Mouse (Mus musculus) neural tube, embryonic 10.5 days (tissue): ENCODE results near the gene Gmpr2.

ENCODE experiments used
- DNase-seq: peaks from one replicate; pipeline ENCODE4 v3.0.0-alpha.2; 2017; ENCODE audit warnings: low spot score; ENCODE audit errors: extremely low spot score

Gene Gmpr2

DNA sequence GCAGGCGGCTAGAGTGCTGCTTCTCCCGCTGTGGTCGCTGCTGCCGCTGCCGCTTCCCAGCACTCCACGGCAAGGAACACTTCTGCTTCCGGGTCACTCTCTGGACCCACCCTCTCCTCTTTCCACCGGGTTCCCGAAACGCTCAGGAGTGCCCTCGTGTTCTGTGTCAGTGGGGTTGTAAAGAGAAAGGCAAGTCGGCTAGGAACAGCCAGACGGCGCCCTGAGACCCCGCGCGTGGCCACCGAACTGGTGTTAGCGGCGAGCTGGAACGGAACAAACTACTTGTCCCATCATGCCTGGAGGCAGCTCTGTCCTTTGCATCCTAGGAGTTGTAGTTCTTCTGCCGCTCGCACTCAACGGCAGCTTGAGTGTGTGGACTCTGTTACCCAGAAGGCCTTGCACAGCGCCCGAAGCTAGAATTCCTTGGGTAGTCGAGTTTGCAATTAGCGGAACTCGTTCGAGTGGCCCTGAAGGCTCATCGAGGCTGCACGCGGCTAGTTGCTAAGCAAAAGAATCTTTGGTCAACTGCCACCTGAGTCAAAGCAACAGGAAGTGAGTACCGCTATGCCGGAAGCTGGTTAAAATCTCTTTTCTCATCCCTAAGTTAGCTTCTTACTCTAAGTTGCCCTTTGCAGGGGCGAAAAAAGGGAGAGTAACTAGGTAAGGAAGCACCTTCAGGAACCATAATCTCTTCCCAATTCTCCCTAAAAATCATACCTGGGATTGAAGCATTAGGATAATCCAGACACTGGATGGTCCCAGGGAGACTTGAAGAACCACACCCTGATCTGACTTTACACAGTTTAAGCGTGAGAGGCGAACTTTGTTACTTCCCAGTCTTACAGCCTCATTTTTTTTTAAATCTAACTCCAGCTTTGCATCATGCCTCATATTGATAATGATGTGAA is at the start of gene Gmpr2, which contains the start of gene Nedd8:
Gene Gmpr2, plus strand, starts transcription at position 109 of the 908 bp plus-strand sequence.
Gene Nedd8, minus strand, starts transcription at position 292 of the 908 bp plus-strand sequence.
- peak; percentile 90 for DNase-seq

DNA sequence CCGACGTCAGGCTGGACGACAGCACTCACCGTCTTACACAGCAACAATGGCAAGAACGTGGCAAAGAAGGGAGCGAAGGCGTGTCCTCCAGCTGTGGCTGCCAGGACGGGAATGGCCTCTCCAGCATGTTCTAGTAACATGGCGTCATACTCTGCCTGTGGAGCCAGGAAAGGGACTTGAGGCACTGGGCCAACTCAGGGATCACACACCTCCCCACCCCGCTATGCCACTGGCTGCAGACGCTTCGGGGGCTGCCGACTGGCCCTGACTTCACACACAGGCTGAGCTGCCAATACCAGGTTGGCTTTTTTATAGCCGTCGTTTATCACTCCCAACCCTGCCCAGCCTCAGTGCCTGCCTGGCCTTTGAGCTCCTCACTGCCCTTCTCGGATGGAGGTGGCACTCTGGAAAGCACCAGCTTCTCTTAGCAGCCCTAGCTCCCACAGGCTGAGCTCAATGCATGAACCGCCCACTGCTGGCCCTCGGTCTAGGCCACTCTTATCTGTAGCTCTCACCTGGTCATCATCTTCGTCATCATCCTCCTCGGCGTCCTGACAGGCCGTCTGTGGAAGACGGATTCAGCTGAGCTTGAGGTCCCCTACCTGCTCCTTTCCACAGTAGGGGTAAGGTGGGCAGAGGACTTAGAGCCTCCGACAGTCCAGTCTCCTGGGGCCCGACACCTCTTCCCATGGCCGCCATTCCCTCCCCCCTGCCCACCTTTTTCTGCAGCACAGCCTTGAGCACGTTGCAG is 43.5 kb upstream of the Gmpr2 start:
- no peak for DNase-seq

DNA sequence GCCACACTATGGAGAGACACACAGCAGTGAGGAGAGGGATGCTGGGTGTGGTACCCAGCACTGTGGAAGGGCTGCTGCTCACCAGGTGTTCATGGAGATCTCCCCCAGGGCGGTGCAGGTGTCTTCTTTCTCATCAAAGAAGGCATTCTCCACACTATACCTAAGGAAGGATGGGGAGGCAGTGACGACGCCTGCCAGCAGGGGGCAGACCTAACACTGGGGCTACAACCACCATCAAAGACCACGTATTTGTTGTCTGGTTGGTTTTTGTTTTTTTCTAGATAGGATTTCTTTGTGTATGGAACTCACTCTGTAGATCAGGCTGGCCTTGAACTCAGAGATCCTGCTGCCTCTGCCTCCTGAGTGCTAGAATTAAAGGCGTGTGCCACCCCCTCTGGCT is 42.4 kb upstream of the Gmpr2 start:
- peak; percentile 24 for DNase-seq

DNA sequence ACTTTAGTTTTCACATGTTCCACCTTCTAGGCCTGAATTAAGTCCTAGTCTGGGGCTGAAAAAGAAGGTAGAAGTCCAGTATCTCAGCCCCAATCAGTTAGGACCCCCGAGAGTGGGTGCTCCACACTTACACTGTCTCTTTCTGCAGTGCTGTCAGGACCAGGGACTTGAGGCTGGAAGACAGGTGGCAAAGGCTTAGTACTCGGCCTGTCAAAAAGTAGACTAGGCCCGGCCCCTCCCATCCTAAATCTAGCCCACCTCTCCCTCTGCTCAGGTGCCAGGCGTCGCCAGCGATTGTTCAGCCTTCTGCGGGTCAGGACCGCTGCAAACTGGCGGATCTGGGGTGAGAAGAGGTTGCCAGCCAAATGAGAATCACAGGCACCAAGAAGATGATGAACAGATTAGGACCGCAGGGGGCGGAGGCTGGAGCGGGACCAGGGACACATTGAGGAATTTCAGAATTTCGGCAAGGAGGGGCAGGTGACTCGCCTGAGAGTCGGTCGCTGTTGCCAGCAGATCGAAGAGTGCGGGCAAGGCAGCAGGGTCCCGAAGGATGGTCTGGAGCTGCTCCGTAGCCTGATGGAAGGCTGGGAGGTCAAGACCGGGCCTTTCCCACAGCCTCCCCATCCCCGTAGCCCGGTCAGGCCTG is 36.7 kb upstream of the Gmpr2 start:
- no peak for DNase-seq

DNA sequence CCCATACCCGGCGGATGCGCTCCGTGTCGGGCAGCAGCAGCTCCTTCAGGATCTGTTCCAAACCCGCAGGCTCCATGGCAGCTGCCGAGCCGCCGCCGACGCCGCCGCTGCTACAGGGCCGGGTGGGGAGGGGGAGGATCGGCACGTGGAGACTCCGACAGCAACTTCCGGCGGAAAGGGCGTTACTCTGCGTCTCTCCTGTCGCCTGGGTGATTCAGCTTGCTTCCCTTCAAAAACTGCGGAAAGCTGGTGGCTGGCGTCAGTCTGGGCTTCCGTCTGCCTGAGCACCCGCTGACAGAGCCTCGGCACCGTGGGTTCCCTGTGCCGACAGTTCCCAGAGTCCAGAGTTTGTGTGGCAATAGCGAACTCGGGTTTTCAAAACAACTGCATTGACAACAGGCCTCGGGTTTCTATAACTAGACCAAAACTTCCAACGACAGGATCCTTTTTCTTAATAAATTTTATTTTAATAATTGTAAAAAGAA is 36.2 kb upstream of the Gmpr2 start, which contains the start of gene Ipo4:
Gene Ipo4, minus strand, starts transcription at position 435 of the 485 bp plus-strand sequence.
- peak; percentile 92 for DNase-seq

DNA sequence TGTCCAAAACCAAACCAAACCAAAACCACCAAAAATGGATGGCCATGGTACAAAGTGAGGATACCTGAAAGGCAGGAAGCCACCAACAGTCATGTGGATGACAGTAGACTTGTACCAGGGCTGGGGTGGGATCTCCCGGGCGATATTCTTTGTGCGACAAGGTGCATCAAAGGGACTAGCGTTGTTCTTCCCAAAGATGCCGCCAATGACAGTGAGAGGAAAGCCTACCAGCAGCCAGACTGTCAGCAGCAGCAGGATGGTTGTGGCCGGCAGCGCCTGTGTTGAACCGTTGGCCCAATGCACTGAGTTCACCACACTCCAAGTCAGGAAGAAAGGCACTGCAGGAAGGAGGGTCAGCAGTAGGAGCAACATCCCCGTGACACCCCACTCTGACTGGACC is 33.9 kb upstream of the Gmpr2 start, which contains the start of gene Gm49378:
Gene Gm49378, minus strand, starts transcription at position 101 of the 400 bp plus-strand sequence.
- no peak for DNase-seq

DNA sequence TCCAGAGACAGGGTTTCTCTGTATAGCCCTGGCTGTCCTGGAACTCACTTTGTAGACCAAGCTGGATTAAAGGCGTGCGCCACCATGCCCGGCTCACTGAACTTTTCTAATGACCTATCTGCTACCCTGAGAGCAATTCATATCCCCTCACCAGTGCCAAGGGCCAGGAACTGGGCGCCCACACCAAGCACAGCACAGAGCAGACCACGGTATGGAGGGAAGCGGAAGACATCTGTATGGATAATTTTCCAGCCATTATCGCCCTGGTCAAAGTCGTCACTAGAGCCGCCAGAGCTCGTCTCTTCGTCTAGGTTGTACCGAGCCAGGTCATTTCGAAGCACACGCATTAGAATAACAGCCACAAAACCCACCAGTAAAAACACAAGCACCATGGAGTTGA is 30.9 kb upstream of the Gmpr2 start:
- DNase-seq, result no peak

DNA sequence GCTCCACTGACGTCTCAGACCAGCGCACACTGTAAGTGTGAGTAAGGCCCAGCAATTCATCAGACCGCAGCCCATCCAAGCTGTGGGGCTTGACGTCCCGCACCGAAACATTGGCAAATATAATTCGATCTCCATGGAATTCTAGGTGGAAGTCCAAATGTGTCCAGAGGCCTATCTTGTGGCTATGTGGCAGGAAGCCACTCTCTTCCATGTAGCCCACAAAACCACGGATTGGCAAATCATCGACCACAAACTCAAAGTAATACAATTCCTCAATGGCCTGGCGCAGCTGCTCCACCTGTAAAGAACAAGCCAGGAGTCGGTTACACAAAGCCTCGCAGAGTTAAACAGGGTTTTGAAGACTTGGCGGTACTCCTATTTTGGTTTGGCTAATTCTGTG is 30.4 kb upstream of the Gmpr2 start:
- no peak for DNase-seq

DNA sequence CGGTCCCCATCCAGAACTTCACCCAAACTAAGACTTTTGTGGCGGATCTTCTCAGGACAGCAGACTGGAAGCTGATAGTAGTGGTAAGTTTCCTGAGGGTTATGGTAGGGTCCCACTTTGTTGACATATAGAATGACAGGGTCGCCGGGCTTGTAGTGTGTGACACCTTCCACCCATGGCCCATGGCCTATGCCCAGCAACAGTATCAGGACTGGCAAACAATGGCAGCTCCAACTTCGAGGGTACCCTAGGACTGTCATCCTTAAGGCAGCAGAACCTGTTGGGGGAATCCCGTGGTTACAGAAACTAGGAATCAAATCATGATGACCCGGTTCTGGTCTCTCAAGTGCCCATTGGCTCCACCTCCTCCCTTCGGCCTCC is 29.1 kb upstream of the Gmpr2 start:
- DNase-seq, result no peak

DNA sequence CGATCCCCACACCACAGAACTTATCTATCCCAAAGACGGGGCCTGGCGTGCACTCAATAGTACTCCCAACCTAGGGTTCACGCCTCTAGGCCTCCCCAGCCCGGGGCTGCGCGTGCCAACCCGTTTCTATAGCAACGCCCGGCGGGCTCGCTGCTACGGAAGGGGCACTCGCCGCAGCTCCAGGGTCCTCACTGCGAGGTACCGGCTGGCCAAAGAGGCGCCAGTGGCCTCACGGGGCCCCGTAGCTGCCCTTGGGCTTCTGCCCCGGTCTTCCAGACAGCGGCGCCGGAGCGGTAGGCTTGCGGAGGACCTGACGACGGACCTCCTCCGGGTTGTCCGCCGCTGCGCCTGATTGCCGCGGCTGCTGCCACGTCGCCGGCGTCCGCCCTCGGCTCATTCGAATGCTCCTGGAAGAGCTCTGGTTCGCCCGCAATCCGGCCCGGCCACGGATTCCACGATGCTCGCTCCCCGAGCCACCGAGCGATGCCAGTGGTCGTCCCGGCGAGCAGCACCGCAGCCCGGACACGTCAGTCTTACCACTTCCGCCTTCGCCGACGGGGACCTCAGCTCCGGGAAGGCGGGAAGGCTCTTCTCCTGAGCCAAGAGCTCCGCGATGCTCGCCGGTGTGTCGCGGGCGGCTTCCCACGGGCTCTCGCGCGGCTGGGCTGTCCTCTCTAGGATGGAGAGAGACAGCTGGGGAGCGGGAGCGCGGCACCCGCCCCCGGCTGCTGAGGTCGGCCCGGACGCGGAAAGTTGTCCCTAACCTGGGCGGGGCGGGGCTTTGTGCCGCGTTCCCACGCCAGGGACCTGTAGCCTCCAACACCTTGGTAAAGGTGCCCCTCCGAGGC is 28.5 kb upstream of the Gmpr2 start, which contains the start of gene Tm9sf1:
Gene Tm9sf1, minus strand, starts transcription at position 747 of the 848 bp plus-strand sequence.
- peak; percentile 88 for DNase-seq

DNA sequence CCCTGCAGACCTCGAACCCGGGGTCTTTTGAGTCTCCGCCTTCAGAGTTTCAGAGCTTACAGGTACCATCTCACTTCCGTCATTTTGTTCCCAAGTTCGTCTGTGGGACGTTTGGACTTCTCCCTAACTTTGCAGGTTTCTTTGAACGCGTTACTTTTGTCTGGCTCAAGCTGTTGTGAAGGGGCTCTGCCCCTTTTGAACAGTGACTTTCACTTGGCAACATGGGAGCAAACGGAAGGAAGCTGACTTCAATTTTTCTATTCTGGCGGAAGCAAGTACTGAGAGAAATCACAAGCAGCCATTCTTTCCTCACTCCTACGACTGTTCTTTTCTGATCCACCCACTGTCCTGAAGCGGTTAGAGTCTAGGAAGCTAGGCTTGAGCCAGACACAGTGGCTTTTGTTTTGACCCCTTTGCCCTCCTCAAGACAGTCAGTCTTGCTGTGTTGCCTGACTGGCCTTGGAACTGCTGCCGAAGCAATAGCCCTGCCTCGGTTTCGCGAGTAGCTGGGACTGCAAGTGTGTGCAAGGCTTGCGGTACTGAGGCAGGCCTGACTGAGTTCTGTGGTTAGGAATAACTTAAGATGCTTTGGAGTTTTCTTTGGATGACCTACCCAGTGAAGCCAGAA is 27.4 kb upstream of the Gmpr2 start:
- DNase-seq, result peak; percentile 22

DNA sequence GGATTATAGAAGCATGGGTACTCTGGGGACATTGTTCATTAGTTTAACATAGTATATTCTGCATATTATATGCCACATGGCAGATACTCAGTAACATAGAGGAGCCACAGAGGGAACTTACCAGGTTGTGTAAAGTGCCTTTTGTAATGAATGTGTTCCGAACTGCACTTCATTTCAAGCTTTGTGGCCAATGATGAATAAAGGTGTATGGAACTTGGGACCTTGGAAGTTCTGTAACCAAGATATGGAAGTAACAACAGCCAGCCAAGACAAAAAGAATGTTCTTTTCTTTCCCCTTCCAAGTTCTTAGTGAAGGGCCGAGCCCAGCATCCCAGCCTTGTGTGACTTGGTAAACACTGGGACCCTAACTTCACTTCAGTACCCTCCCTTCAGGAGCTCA is 21.9 kb upstream of the Gmpr2 start, which contains the start of gene Tssk4:
Gene Tssk4, plus strand, starts transcription at position 301 of the 400 bp plus-strand sequence.
- no peak for DNase-seq

DNA sequence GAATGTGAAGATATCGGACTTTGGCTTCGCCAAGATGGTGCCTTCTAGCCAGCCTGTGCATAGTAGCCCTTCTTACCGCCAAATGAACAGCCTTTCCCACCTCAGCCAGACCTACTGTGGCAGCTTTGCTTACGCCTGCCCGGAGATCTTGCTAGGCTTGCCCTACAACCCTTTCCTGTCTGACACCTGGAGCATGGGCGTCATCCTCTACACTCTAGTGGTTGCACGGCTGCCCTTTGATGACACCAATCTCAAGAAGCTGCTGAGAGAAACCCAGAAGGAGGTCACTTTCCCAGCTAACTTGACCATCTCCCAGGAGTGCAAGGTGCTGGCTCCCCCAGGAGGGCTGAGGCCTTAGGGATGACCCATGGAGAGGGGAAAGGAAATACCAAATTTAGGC is 20.2 kb upstream of the Gmpr2 start:
- DNase-seq, result no peak

DNA sequence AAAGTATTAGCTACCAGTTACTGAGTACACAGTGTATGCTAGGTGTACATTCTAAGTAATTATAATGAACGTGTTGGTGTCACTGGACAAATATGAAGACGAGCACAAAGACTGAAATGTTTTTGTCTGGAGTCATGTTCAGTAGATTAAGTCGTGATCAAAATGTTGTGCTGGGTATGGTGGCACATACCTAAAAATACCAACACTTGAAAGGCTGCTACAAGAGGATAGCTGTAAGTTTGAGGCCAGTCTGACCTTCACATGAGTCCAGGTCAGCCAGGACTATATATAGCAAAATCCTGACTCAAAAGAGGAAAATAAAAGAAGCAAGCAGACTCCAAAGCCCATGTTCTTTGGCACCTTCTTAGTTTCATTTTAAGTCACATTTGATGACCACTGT is 14.8 kb upstream of the Gmpr2 start:
- no peak for DNase-seq

DNA sequence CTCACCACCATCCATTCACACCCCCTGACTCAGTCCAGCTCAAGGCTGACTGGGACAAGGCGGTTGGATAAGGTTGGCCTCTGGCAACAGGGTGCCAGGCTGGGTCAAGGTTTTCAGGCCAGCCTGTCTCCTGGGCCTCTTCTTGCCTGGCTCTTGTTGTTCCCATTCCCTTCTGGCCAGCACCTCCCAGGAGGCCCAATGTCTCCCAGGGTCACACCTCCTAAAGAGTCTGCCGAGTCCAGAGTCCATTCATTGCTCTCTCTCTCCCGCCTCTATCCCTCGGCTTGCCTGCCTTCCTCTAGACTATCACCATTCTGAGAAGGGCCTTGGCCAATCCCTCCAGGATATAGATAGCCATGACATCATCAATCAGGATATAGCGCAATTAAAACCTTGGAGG is 13.7 kb upstream of the Gmpr2 start:
- no peak for DNase-seq

DNA sequence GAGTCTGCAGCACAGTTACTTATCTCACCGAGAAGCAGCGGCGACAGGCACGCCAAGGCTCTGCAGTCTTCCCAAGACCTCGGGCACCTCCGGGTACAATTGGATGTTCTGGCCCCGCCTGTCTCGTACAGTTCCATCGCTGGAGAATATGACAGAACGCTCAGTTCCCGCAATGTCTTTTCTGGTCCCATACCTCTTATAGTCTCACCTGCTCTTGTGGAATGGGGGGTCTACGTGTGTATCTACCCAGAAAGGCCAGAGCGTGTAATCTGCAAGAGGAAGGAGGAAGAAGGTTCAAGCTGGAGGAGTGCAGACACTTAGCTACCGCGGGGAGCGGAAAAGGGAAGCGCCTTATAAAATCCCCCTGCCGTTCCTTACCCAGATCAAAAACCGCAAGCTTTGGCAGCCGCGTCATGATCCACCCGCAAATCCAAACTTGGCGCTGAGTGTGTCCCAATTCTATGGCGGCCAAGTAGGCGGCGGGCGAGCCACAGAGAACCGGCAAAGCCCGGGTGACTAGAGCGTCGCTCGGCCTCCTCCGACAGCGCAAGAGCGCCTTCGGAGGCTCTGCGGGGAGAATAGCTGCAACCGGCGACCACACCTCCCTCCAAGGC is 11.7 kb upstream of the Gmpr2 start, which contains the start of gene Mdp1:
Gene Mdp1, minus strand, starts transcription at position 549 of the 614 bp plus-strand sequence.
- DNase-seq, result peak; percentile 77

DNA sequence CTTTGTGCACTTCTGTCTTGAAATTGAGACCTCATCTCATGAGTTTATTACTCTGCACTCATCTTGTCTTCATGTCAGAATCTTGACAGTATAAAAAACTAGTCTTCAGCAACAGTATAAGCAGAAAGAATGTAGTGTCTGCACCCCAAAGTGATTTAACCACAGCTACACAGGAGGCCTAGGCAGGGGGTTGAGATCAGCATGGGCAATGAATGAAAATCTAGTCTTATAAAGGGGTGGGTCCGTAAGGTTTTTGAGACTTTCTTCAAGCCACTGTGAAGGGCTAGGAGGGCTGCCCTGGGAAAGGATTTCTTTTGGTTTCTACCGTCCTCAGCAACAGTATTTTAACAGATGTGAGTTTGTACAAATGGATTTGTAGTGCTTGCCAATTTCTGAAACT is 11.1 kb upstream of the Gmpr2 start:
- no peak for DNase-seq

DNA sequence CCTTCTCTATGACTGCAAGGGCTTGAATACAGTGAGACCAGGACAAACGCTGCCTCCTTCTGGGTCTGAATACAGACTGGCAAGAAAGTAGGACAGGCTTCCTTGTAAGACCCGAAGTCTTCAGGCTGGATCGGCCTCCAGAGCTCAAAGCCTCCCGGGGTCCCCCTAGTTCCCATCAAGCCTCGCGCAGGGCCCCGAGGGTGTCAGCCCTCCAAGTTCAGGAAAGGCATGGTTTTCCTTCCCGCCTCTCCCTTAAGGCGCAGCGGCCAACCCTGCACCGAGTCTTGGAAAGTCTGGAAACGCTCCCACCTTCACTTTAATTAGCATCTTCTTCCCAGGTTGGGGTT is 282 bp upstream of the Gmpr2 start:
- no peak for DNase-seq

DNA sequence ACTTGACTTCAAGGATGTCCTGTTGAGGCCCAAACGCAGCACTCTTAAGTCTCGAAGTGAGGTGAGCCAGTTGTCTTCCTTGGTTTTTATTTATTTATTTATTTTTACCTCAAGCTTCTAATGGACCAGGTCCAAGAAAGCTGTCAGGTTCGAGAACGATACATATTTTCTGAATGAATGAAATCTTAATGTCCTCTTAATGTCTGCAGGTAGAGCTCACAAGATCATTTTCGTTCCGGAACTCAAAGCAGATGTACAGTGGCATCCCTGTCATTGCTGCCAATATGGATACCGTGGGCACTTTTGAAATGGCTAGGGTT is 960 bp downstream of the Gmpr2 start:
- DNase-seq, result no peak

DNA sequence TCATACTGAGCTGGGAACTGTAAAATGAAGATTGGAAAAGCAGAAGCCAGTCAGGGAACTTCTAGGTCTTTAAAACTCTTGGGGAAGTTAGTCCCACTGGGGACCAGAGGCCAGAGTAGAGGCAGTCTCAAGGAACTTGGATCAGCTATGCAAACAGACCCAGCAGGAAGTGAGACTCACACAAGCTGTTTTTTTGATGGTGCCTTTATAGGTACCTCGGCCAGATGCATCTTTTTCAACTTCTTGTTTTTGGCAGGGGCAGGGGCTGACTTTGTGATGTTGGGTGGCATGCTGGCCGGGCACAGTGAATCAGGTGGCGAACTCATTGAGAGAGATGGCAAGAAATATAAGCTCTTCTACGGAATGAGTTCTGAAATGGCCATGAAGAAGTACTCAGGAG is 5.9 kb downstream of the Gmpr2 start:
- DNase-seq, result no peak
